Mouse (Mus musculus): ENCODE measurements around the gene Gm10065.
"Not testable (repeated sequence)": the region's sequence is repeated elsewhere in the genome, so short reads cannot be mapped to it uniquely, and the experiment has no call there.

The Gm10065 gene

GRCm38 (mm10) chr13:21478759-21479670 lies at the start of gene Gm10065, which contains the start of gene Zkscan4:
Gene Gm10065 (minus strand): TSS chr13:21479441.
Gene Zkscan4 (plus strand): TSS chr13:21478907.
- peak; percentile 81 to 85 for DNase-seq

DNA sequence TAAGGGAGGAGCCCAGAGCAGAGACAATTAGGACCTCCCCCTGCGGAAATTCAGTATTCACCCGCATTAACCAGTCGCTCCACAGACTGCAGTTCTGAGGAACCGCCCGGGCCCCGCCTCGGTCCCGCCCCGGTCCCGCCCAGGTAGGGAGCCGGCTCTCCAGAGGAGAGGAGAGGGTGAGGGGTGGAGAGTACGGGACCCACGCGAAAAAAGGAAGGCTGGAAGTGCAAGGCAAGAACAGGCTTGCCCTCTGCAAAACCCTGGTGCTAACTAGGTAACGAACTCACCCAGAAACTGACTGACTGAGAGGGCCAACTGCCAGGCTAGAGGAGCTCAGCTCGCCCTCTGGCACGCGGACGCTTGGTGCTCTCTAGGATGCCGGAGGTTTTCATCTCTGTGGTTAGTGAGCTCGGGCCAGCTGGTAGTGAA lies 27.0 kb upstream of the Gm10065 start:
- DNase-seq = peak; percentile 86 to 91

DNA sequence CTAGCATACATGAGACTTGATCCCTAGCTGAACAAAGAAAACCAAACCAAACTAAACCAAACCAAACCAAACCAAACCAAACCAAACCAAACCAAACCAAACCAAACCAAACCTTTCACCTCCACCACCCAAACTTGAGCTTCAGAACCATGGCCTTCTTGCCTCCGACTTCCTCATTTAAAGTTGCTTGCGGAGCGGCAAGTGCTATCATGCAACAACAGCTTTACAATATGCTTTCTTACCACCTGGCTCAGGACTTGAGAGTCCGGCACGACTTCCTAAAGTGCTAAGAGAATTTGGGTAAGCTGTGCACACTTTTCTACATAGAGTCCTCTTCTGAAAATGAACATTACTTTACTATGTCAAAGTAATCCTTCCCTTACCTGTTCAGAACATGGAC lies 23.1 kb upstream of the Gm10065 start:
- no peak for DNase-seq

DNA sequence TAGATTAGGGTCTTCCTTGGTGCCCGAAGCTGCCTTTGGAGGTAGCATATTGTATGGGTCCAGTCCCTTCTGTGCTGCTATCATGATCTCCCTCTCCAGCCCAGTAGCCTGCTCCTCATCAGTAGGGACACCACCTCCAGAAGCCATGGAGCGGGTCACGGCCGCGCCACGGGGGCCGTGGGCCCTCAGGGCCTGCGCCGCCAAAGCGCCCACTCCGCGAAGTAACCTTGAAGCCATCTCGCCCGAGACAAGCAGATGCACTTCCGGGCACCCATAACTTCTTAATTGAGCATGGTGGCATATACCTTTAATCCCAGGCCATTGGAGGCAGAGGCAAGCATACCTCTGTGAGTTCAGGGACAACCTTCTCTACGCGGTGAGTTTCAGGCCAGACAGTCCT lies 21.9 kb upstream of the Gm10065 start, which contains the start of gene Gm11273:
TSS of gene Gm11273 (minus strand) at position 237 of the 400 bp plus-strand sequence.
- DNase-seq = not testable (repeated sequence)

GRCm38 (mm10) chr13:21495080-21495479 lies 15.8 kb upstream of the Gm10065 start, which contains the start of gene AK157302:
Gene AK157302 (plus strand): TSS chr13:21495223.
- peak; percentile 26 to 52 for DNase-seq

DNA sequence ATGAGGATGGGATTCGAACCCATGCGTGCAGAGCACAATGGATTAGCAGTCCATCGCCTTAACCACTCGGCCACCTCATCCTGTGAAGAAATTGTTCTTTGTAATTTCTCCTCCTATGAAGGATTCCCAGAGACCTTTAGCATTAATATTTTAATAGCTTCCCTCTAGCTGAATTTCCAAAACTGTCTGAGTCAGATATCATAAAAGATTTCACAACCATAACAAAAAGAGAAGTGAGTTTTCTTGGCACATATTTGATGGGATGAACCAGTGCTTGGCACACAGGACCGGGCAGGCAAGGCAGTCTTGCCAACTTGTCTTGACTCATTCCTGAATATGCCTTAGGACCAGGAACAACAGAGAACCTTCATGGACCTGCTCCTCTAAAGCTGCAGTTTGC lies 13.6 kb upstream of the Gm10065 start:
- no peak for DNase-seq

DNA sequence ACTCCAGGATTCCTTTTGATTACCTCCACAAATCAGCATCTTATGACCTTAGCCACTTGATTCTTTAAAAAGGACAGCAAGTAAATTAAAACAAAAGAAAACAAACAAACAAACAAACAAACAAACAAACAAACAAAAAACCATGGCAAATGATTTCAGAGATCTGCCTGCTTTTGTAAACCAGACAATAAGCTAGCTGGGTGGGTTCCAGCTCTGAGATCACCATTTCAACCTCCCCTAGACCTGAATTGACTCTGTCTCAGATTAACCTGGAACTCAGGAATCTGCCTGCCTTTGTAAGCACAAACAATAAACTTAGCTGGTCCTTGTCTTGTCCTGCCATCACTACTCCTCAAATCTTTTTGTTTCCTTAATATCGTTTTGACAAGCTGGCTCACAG lies 7.6 kb upstream of the Gm10065 start:
- no peak for DNase-seq

DNA sequence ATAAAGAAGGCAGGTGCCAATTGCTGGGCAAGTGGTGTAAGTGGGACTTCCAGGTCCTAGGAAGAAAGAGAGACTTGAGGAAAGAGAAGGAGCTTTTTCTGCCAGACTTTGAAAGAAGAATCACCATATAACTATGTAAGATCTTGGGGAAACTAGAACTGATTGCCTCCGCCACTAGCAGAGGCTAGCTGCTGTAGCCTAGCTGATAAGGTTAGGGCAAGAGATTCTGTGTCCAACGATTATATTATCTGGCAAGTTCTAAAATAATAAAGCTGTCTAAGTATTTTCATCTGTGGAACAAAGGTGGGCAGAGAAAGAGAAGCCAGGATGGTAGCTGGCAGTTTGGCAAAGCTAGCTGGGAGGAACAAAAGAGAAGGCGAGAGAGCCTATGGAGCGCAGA lies 6.8 kb downstream of the Gm10065 start:
- no peak for DNase-seq

DNA sequence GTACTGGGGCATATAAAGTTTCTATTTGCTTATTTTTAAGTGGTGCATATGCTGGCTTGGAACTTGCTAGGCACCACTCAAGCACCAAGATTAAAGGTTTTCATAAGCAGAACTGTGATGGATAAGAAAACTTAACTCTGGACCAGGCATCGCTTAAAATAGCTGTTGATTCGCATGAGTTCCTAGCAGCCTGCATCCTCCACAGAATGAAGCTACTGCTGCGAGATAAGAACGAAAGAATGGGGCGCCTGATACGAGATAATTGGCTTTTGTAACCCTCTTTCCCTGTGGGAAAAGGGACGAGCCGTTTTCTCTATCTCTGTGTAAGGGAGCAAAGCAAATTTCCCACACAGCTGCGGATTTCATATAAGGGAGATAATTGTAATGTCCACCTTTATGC lies 10.1 kb downstream of the Gm10065 start:
- DNase-seq = no peak

DNA sequence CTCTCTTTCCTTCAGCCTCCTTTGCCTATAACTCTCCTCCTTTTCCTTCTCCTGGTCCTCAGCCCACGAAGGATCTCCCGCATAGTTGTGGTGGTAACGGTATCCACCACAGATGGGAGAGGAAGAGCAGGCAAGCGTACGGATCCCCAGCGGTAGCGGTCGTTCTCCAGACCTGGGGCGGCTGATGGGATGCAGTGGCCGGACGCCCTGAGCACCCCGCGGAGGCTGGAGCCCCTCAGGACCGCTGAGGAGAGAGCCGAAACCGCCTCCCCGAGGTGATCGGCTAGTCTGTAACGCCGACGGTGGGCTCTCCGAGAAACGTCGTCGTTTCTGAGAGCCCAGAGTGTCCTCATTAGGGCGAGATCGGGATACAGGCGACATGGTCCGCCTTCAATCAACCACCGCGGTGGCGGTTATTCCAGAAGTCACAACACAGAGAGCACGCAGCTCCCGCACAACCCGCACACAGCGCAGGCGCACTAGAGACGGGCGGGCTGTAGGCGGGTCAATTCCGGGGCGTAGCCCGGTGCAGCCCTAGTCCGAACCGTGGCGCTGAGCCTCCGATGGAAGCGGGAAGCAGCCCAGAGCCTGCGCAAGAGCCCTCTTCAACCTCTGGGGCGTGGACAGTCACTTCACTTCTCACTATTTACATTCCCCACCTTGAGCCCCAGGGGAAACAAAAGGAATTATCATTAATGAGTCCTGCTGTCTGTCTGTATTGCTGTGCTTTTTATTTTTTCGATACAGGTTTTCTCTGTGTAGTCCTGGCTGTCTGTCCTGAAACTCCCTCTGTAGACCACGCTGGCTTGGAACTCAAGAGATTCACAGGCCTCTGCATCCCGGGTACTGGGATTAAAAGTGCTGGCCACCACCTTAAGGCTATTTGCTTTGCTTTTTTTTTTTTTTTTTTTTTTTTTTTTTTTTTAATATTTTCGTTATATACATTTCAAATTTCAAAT lies 10.9 kb downstream of the Gm10065 start, which contains the start of gene Nkapl:
TSS of gene Nkapl (minus strand) at position 449 of the 959 bp plus-strand sequence.
- peak; percentile 87 to 92 for DNase-seq

GRCm38 (mm10) chr13:21467336-21467735 lies 11.9 kb downstream of the Gm10065 start:
- DNase-seq = no peak

GRCm38 (mm10) chr13:21462516-21462915 lies 16.7 kb downstream of the Gm10065 start:
- DNase-seq = not testable (repeated sequence)

- no peak for DNase-seq
Observed at GRCm38 (mm10) chr13:21456347-21456746, 22.9 kb downstream of the Gm10065 start.

GRCm38 (mm10) chr13:21454133-21454532 lies 25.1 kb downstream of the Gm10065 start:
- DNase-seq = no peak

DNA sequence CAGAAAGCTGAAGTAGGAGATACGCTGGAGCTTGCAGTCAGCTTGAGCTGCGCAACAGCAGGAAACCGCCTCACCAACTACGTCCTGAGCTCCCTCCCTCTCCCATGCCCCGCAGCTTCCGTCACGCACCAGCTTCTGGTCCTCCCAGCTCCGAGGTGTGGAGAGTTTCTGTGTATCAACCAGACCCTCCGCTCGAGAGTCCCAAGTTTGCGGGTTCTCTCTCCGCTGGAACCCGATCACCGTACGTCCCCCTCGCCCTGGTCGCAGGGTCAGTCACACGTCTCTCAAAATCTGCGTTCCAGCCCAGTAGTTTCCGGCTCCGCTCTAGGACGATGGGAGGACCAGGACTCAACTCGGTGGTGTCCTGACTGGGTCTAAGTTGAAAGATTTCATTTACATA lies 25.8 kb downstream of the Gm10065 start, which contains the start of gene Zscan26:
TSS of gene Zscan26 (minus strand) at position 282 of the 400 bp plus-strand sequence.
- peak; percentile 87 to 88 for DNase-seq

DNA sequence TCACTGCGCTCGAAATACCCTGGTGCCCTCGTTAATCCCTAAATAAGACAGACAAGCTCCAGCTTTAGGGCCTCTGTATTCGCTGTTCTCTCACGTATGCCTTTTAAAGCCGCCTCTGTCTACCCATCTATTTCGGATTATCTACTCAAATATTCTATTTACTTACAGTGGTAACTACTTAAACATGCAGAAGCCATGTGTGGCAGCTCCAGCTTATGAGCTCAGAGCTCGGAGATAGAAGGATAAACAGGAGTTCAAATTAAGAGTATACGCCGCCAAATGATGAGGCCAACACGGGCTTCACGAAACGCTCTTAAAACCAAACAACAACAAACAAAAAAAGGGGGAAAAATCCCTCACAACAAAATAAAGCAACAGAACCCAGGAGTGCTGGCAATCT lies 26.2 kb downstream of the Gm10065 start:
- no peak for DNase-seq

DNA sequence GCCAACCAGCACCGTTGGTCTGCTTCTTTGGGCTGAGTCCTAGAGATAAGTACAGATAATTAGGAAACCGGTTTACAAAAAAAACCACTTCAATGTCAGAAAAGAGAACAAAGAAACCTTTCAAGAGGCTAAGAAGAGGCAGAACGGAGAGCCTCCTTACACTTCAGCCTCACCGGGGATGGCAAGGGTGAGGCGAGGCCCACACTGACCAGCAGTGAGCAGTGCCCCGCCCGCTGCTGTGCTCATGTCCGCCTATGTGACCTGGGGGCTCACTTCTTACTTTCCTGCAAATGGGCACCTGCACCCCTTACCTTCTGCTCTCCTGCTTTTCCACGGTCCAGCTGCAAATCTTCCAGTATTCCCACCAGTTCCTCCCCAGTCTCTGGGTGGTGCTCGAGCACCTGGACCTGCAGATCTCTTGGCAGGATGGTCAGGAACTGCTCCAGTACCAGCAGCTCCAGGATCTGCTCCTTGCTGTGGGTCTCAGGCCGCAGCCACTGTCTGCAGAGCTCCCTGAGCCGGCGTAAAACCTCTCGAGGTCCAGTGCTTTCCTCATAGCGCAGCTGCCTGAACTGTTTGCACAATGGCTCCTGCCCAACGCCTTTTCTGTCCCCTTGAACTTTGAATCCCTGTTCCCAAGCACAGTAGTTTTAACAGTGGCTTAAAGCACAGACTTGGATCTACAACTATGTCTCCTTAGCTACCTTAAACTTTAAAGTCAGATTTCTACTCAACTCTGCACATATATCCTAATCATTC lies 31.2 kb downstream of the Gm10065 start:
- DNase-seq = no peak

- DNase-seq = no peak
Observed at GRCm38 (mm10) chr13:21446796-21447195, 32.4 kb downstream of the Gm10065 start.

DNA sequence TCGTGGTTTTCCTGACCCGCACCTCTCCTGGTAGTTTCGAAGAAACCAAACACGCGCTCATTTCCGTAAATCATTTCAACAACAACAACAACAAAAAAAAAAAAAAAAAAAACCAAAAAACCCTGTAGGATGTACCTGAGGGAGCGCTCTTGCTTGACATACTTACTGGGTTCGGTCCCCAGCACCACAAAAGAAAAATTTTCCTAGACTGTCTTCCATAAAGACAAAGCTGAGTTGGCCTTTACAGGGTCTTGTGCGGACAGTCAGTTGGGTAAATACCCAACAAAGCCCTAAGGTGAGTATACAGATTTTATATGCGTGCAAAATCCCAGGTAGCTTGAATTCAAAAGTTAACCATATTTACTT lies 38.1 kb downstream of the Gm10065 start:
- DNase-seq = no peak

DNA sequence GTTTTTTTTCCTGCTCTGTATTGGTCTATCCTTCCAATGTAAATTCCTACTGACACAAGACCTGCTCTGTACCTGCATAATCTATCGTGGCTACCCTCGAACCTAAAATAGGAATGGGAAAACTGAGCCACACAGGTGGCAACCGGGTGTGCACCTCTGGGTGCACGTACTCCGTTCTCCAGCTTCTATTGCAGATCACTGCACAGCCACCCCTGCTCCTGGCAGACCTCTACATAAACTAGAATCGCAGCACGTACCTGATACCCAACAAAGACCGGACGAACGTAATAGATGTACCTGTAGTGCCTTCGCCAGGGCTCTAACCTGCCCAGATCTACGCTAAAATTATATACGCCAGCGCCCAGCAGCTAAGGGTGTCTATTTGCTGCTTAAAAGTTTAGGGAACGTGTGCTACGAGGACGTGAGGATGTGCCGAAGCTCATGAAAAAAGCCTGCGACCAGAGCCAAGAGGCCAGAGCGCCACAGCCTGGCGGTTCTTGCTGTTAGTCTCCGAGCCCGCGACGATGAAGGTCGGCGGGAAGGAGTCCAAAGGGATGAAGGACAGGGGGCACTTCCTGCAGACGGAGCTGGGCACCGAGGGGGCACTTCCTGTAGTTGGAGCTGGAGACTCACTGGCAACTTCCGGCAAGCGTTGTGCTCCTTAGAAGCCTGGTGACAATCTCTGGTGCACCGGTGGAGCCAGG lies 38.6 kb downstream of the Gm10065 start, which contains the start of gene Pgbd1:
TSS of gene Pgbd1 (minus strand) at position 556 of the 704 bp plus-strand sequence.
- peak; percentile 81 to 88 for DNase-seq

GRCm38 (mm10) chr13:21435476-21435875 lies 43.8 kb downstream of the Gm10065 start:
- DNase-seq = no peak

All from cerebellum, postnatal 25 days (tissue).